Comparison of ENCODE assay signal across 8 mouse cellular contexts in genomic region chr11:59964163-59964758, GRCm38 (mm10). TPM values are rescaled to one million over a fixed set of nuclear protein-coding genes. Genes with fewer than 3 reads are reported as not detected.
DNase-seq lines count a peak whose midpoint lies in the region; ATAC-seq and TF ChIP-seq lines count a peak whose summit lies in the region.

No protein-coding gene starts in this region.

- H3K27ac ChIP-seq in hindbrain, postnatal 0 days: no peak overlapping the region
- H3K27ac ChIP-seq in lung, embryonic 16.5 days (ENCODE audit: low read length): no peak overlapping the region
- H3K27ac ChIP-seq in stomach, embryonic 14.5 days (ENCODE audit: low read length): no peak overlapping the region

- H3K9me3 ChIP-seq in hindbrain, postnatal 0 days (ENCODE audit: low read length): no peaks in the 10 kb centered on the region
- H3K9me3 ChIP-seq in lung, embryonic 16.5 days (ENCODE audit: control insufficient read depth, low read length): no peaks in the 10 kb centered on the region
- no peaks in the 10 kb centered on the region for H3K9me3 ChIP-seq in stomach, embryonic 14.5 days (ENCODE audit: control insufficient read depth, low read depth, low read length)

- TF ChIP-seq CTCF in hindbrain, postnatal 0 days (IDR thresholded peaks at IDR 0.05; ENCODE audit: low read depth): no peak

- intact Hi-C loops in left cerebral cortex, postnatal 4 days (cut with DNase I): no loop called here
- intact Hi-C loops in left cerebral cortex, postnatal 36 days (cut with DNase I): loop anchor here (2.0 to 10.0 kb wide), 3 partner anchors 15 to 451 kb away; partner anchors contain the start of genes Atpaf2, Gid4 and Med9

- WGBS in hindbrain, postnatal 0 days: 4% methylated on average over 33 of the region's 33 CpGs
- under 1% methylated on average over 33 of the region's 33 CpGs for WGBS in lung, embryonic 16.5 days
- WGBS in stomach, embryonic 14.5 days: 1% methylated on average over 33 of the region's 33 CpGs

- peak overlapping the region; percentile 37; the same call in 1 of the 2 replicates for H3K9ac ChIP-seq in hindbrain, postnatal 0 days (replicated peaks; ENCODE audit: low read length)
- peak overlapping the region; percentile 64 for H3K9ac ChIP-seq in lung, embryonic 16.5 days (ENCODE audit: low read length)
- H3K9ac ChIP-seq in stomach, embryonic 14.5 days (replicated peaks; ENCODE audit: low read depth, low read length): peak overlapping the region; percentile 34; the same call in 1 of the 2 replicates

- DNase-seq in left cerebral cortex, postnatal 4 days: peak; percentile 11
- DNase-seq in left cerebral cortex, postnatal 36 days (ENCODE audit: low spot score in 2 of 2): no peak
- DNase-seq in adrenal gland, postnatal 10 days: peak; percentile 59
- DNase-seq in hindbrain, postnatal 0 days (ENCODE audit: low spot score): no peak
- DNase-seq in left cerebral cortex, adult 9 months (ENCODE audit: low spot score in 2 of 2): no peak

- ATAC-seq in erythroblast, adult 5-6 weeks (replicated peaks; ENCODE audit: low FRiP score, poor library complexity, severe bottlenecking): peak; percentile 7; the same call in 1 of the 2 replicates
- no peak for ATAC-seq in hindbrain, postnatal 0 days
- peak; percentile 16; the same call in 1 of the 2 replicates for ATAC-seq in lung, embryonic 16.5 days (ENCODE audit: low read depth)
- ATAC-seq in stomach, embryonic 14.5 days (ENCODE audit: insufficient number of reproducible peaks, insufficient read depth, low FRiP score, low read depth): no peak

- peak overlapping the region; percentile 42 for H3K4me3 ChIP-seq in hindbrain, postnatal 0 days (ENCODE audit: low read length)
- peak overlapping the region; percentile 57 for H3K4me3 ChIP-seq in lung, embryonic 16.5 days (ENCODE audit: low read length)
- H3K4me3 ChIP-seq in stomach, embryonic 14.5 days (ENCODE audit: low read depth, low read length): peak overlapping the region; percentile 40

- 0 out of 2 replicates have a peak, but pooled peaks cover 3% of the 10 kb centered on the region for H3K27me3 ChIP-seq in hindbrain, postnatal 0 days (ENCODE audit: insufficient read depth, low read length)
- peaks cover 9% of the 10 kb centered on the region; the same call in 1 of the 2 replicates for H3K27me3 ChIP-seq in lung, embryonic 16.5 days (ENCODE audit: control insufficient read depth, insufficient read depth, low read depth, low read length)
- peaks cover 4% of the 10 kb centered on the region; the same call in 1 of the 2 replicates for H3K27me3 ChIP-seq in stomach, embryonic 14.5 days (ENCODE audit: control insufficient read depth, insufficient read depth, low read length)

- H3K36me3 ChIP-seq in hindbrain, postnatal 0 days (ENCODE audit: insufficient read depth, low read length): peaks cover 15% of the 10 kb centered on the region; the same call in 1 of the 2 replicates
- peaks cover 13% of the 10 kb centered on the region for H3K36me3 ChIP-seq in lung, embryonic 16.5 days (ENCODE audit: control insufficient read depth, insufficient read depth, low read length)
- H3K36me3 ChIP-seq in stomach, embryonic 14.5 days (ENCODE audit: control insufficient read depth, insufficient read depth, low read length): peaks cover 17% of the 10 kb centered on the region

- peaks cover 10% of the 10 kb centered on the region for H3K4me1 ChIP-seq in hindbrain, postnatal 0 days (ENCODE audit: insufficient read depth, low read length)
- peaks cover 14% of the 10 kb centered on the region for H3K4me1 ChIP-seq in lung, embryonic 16.5 days (replicated peaks; ENCODE audit: control insufficient read depth, insufficient read depth, low read length)
- H3K4me1 ChIP-seq in stomach, embryonic 14.5 days (ENCODE audit: control insufficient read depth, insufficient read depth, low read length): peaks cover 18% of the 10 kb centered on the region; the same call in 1 of the 2 replicates

- H3K4me2 ChIP-seq in hindbrain, postnatal 0 days (ENCODE audit: low read depth, low read length): peak overlapping the region; percentile 88
- peak overlapping the region; percentile 96 for H3K4me2 ChIP-seq in lung, embryonic 16.5 days (ENCODE audit: low read depth, low read length)
- H3K4me2 ChIP-seq in stomach, embryonic 14.5 days (replicated peaks; ENCODE audit: low read depth, low read length): peak overlapping the region; percentile 88

RNA-seq across cellular contexts. Expression of gene Rasd1, which starts 0.5 kb away (rescaled TPM):
- 1 to 10 TPM; 1.3 to 1.5 TPM for total RNA-seq in left cerebral cortex, postnatal 4 days (2021)
- 10 to 100 TPM in 1 of 2 experiments, 1 to 10 TPM in 1; 8.1 to 11.3 TPM for total RNA-seq in left cerebral cortex, postnatal 36 days (2021)
- total RNA-seq in adrenal gland, postnatal 10 days (2021): 10 to 100 TPM; 36.7 to 62.2 TPM
- total RNA-seq in erythroblast, adult 5-6 weeks (2015; ENCODE audit: low replicate concordance): not detected in 2 replicates
- total RNA-seq in erythroblast, adult 5-6 weeks (2017; ENCODE audit: low replicate concordance): not detected in 2 replicates
- 0.10 and 0.47 TPM in 2 replicates for total RNA-seq in hindbrain, postnatal 0 days (2014; rRNA removed)
- polyA plus RNA-seq in hindbrain, postnatal 0 days (2015; fragmentation: Nextera tagmentation; extraction: Ambion mirVana): 2.0 and 2.3 TPM in 2 replicates
- polyA plus RNA-seq in lung, embryonic 16.5 days (2015; fragmentation: Nextera tagmentation; extraction: Ambion mirVana): 2.9 and 3.2 TPM in 2 replicates
- 2.0 and 2.3 TPM in 2 replicates for polyA plus RNA-seq in stomach, embryonic 14.5 days (2014; fragmentation: Nextera tagmentation; extraction: Ambion mirVana)

RNA-seq across cellular contexts. Expression of gene Med9, which starts 16.3 kb away (rescaled TPM):
- total RNA-seq in left cerebral cortex, postnatal 4 days (2021): 10 to 100 TPM; 23.8 to 25.2 TPM
- 10 to 100 TPM; 37.4 to 46.0 TPM for total RNA-seq in left cerebral cortex, postnatal 36 days (2021)
- total RNA-seq in adrenal gland, postnatal 10 days (2021): 10 to 100 TPM; 30.0 to 31.7 TPM
- 2.9 and 3.3 TPM in 2 replicates for total RNA-seq in erythroblast, adult 5-6 weeks (2015; ENCODE audit: low replicate concordance)
- 3.9 and 8.9 TPM in 2 replicates for total RNA-seq in erythroblast, adult 5-6 weeks (2017; ENCODE audit: low replicate concordance)
- total RNA-seq in hindbrain, postnatal 0 days (2014; rRNA removed): 25.7 and 34.1 TPM in 2 replicates
- 39.7 and 41.8 TPM in 2 replicates for polyA plus RNA-seq in hindbrain, postnatal 0 days (2015; fragmentation: Nextera tagmentation; extraction: Ambion mirVana)
- 45.6 and 49.6 TPM in 2 replicates for polyA plus RNA-seq in lung, embryonic 16.5 days (2015; fragmentation: Nextera tagmentation; extraction: Ambion mirVana)
- polyA plus RNA-seq in stomach, embryonic 14.5 days (2014; fragmentation: Nextera tagmentation; extraction: Ambion mirVana): 38.4 and 39.1 TPM in 2 replicates

Comparison
In these comparisons a context has a peak if more than half of its experiments do, and no peak if none do; other contexts are left out.
1. DNase-seq: peak in left cerebral cortex, postnatal 4 days (single experiment) and adrenal gland, postnatal 10 days (single experiment); none in left cerebral cortex, postnatal 36 days (0 of 2), hindbrain, postnatal 0 days (single experiment) and left cerebral cortex, adult 9 months (0 of 2).
2. ATAC-seq: peak in erythroblast, adult 5-6 weeks (single experiment) and lung, embryonic 16.5 days (single experiment); none in hindbrain, postnatal 0 days (single experiment) and stomach, embryonic 14.5 days (single experiment).
3. Peak in every context shown above with its lines, with median percentiles within 50 percentile points of each other: H3K4me2 ChIP-seq, H3K4me3 ChIP-seq and H3K9ac ChIP-seq.